Mouse (Mus musculus) mouse embryonic stem cell (cell line): ENCODE measurements around the gene Natd1.

Experiments
- in situ Hi-C, 2 experiments: fragments of 300-500 bp; cut with MboI; formaldehyde crosslinking; loops; 1 replicate in 1 of 2; 3 replicates in 1 of 2; pipeline ENCODE4 v1.14.3; 2019 to 2020; ENCODE audit warnings: low sequenced_read_pairs in 2 of 2, low pct_unique_long_range_greater_than_20kb in 1 of 2, mixed read lengths in 1 of 2; ENCODE audit not compliant: unreplicated experiment in 1 of 2

Gene Natd1

DNA sequence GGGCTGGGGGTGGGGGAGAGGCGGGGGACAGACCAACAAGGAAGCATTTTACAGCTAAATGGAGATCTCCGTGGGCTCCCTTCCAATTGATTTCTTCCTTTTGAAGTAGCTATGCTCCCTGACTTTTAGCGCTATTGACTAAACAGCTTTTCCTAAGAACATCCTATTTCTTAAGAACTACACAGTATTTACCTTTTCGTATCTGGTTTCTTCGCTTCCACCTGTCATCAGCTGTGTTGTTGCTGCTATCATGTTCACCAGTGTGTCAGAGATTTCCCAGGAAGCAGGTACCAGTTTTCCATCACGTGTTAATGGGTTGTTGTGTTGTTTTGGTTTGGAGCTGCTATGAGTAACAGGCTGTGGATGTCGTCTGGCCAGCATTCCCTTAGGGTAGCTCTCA, at the start of gene Natd1:
Gene Natd1 (minus strand): TSS at position 260 of the 400 bp plus-strand sequence.
- in situ Hi-C loops, result no loop called here

GRCm38 (mm10) chr11:60962709-60963108, 48.2 kb upstream of the Natd1 start:
- in situ Hi-C loops, result no loop called here

GRCm38 (mm10) chr11:60961176-60961575, 46.6 kb upstream of the Natd1 start:
- in situ Hi-C loops, result no loop called here

DNA sequence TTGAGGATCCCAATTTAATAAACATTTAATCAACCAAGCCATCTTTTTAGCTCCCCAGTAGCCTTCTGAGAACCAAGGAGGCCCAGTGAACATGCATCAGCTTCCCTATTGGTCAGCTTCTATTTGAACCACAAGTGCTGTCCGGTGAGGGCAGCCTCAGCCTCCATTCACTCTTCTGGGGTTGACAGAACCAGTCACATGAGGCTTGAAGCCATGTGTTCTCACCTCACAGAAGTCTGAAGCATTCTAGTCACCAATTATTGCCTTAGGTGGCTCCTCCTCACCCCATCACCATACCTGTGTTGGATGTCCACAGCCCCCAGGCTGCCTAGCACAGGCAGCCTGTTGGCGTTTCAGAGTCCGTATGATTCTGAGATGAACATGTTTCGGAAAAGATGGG, 44.4 kb upstream of the Natd1 start:
- in situ Hi-C loops, result no loop called here

GRCm38 (mm10) chr11:60955621-60956383, 41.3 kb upstream of the Natd1 start:
- in situ Hi-C loops, result no loop called here

DNA sequence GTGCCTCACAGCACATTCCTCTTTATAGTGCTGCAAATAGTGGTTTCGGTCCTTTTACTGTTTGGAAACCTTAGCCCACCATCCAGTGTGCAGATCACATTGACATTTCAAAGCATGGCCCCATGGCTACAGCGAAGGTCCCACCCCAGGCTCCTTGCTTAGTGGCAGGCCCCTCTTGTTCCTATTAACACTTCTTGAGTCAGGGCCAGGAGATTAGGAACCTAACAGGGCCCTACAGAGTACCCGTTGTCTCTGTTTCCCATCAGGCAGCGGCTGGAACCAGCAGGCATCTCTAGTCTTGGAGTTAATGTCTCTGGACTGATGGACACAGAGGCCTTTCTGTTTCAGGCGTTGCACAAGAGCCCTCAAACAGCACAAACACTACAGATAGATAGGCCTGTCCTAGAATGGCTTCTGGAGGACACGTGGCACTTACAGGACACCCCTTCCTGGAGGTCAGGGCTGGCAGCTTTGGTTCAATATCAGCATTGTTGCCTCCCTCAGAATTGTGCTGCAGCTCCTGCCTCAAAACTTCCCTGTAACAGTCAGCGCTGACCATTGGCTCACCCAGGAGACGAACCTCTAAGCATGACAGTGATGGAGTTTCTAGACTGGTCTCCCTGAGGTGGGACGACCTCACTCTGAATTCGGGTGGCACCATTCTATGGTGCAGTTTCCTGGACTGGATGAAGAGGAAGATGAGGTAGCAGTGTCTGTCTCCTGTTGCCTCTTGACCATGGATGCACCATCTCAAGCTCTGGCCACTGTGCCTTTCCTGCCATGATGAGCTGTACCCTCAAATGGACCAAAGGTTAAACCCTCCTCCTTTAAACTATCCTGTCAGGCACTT, 39.9 kb upstream of the Natd1 start:
- in situ Hi-C loops, result no loop called here

- in situ Hi-C loops, result no loop called here
Measured at GRCm38 (mm10) chr11:60953803-60954202, 39.3 kb upstream of the Natd1 start.

- in situ Hi-C loops, result no loop called here
Measured at GRCm38 (mm10) chr11:60952986-60953385, 38.4 kb upstream of the Natd1 start.

GRCm38 (mm10) chr11:60952362-60952761, 37.8 kb upstream of the Natd1 start:
- in situ Hi-C loops, result no loop called here

GRCm38 (mm10) chr11:60951896-60952295, 37.3 kb upstream of the Natd1 start:
- in situ Hi-C loops, result no loop called here

DNA sequence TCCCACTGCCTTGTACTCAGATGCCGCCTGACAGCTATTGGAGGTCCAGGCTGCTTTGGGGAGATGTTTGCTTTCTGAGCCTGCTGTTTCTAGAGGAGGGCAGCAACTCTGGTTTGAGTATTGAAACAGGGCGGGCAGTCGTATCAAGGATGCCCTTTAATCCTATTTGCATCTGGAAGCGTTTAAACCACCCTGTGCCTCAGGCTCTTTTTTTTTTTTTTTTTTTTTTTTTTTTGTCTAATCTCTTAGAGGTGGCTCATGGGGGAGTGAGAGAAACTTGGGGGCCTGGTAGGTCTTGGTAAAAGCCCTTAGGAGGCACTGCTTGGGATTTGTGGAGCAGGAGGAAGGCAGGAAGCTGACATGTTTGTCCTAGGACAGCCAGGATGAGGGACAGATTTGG, 30.5 kb upstream of the Natd1 start:
- in situ Hi-C loops, result no loop called here

DNA sequence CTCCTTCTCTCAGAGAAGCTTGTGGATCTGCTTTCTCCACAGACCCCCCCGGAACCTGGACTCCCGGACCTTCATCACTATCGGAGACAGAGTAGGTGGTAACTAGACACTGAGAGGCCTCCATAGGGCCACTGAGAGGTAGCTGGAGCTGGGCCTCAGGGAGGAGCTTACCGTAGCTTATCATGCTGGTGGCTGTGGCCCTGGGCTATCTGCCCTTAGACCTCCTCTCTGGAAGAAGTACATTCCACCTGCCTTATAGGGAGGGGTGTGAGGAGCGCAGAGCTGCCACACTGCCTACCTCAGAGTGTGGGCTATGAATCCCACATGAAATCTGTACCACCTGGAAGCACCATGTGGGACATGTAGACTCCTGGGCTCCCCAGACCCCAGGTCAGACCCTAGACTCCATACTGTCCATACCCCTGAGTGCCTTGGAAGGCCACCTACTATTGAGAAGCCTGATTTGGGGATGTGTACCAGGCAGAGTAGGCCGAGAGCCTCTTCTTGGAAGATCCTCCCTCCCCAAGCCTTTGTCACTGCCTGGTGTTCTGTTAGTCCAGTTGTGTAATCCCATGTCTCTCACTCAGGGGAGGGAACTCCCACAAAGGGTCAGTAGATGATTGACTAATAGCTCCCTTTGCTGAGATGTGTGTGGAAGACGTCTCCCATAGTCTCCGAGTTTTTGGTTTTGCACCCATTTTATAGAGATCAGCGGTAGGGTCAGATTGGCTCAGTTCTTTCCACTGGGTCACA, 27.9 kb upstream of the Natd1 start:
- in situ Hi-C loops, result no loop called here

GRCm38 (mm10) chr11:60941370-60941769, 26.8 kb upstream of the Natd1 start:
- in situ Hi-C loops, result no loop called here

DNA sequence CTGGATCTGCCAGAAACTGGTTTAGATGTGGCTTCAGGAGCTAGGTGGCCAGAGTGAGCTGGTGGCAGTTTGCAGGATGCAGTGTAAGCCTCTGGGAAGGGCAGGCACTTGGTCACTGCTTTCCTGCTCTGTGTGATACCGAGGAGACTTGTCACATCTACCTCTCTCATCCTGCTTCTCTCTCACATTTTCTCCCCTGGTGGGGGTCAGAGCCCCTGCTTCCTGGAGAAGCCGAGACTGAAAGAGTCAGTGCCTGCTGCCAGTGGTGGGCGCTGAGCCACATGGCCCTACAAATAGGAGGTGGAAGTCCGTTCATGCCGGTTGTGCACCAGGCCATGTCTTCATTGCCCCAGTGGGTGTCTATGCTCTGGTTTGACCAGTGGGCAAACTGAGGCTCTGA, 26.0 kb upstream of the Natd1 start:
- in situ Hi-C loops, result no loop called here

DNA sequence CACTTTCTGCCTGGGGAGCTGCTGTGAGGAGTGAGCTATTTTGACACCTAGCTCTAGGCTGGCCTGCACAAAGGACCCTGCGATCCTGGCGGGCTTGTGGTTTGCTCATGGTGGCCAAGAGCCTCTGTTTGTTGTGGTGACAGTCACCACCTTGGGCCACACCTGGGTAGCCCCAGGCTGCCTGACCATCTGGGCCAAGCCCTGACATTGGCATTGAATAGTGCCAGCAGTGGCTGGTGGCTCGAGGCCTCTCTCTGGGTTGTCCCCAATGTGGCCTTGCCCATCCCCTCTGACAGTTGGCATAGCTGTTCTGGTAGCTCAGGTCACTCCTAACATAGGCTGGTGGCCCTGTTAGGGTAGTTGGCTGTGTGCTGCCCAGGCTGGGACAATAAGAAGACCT, 24.9 kb upstream of the Natd1 start:
- in situ Hi-C loops, result no loop called here

DNA sequence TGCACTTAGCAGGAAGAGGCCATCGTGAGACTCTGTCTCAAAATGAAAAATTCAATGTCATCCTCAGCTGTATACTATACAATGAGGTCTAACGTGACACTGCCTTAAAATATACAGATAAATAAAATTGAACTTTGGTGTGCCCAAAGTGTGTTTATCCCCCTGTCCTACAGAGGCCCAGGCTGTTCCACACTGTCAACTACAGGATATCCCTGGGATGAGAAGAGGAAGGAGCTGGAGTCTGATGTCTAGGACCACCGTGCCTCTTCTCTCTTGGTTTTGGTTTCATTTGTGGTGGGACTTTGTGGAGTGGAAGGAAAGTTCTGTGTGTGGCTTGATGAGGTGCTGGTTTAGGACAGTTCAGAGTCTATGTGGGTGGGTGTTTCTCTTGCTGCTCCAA, 23.1 kb upstream of the Natd1 start:
- in situ Hi-C loops, result no loop called here

GRCm38 (mm10) chr11:60935975-60936373, 21.4 kb upstream of the Natd1 start:
- in situ Hi-C loops, result no loop called here

- in situ Hi-C loops, result no loop called here
Measured at GRCm38 (mm10) chr11:60935326-60935974, 20.9 kb upstream of the Natd1 start.

DNA sequence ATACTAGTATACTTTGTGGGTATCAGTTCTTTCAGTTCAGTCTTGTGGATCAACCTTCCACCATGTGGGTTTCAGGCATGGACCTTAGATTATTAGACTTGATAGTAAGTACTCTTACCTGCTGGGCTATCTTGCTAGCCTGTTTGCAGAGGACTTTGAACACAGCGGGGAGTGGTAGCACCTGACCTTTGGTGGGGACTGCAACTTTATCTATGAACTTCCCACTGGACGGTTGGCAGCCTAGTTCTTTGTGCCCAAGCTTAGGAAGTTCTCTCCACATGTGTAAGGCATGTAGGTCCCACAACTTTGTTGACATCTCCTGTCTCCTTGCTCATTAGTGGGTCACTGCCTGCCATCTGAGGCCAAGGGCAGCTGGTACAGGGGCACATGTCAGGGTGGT, 20.2 kb upstream of the Natd1 start:
- in situ Hi-C loops, result no loop called here
